Mouse (Mus musculus): Measurements from ENCODE around the gene Slc13a4. TPM values are rescaled to one million over a fixed set of nuclear protein-coding genes. Genes with fewer than 3 reads are reported as not detected.

The Slc13a4 gene
- polyA plus RNA-seq (2012; rRNA removed), result 4.0 and 5.7 TPM in 2 replicates

DNA sequence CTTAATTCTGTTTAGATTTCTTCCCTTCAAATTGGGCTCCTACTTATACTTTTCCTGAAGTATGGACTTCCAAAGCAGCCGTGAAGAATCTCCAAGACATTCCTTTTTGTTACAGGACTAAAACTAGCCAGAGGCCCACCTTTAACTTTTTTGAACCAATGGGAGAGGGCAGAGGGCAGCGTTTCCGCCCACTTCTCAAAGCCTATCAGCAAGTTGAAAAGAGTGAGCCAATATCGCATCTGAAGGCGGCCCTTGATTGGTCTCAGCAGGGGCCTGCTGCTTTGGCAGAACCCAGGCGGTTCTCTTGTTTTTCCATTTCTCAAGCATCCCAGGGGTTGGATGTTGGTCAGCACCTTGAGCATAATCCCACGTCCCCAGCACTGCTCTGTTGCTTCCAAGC, at the start of gene Slc13a4:
Gene Slc13a4, minus strand, starts transcription at position 95 of the 400 bp plus-strand sequence.
- no peak for TF ChIP-seq POLR2A (IDR thresholded peaks at IDR 0.05; ENCODE audit: borderline replicate concordance, extremely low read depth, low read depth, low read length)
- TF ChIP-seq CTCF (IDR thresholded peaks at IDR 0.05; ENCODE audit: insufficient read depth, low read length), result no peak
- DNase-seq, result no peak
- 42% methylated on average over 7 of the region's 7 CpGs for WGBS
- H3K4me3 ChIP-seq (replicated peaks; ENCODE audit: extremely low read depth, low read depth, low read length), result no peak within 1 kb of the TSS
- no peaks in the 10 kb centered on the region for H3K4me1 ChIP-seq (ENCODE audit: control insufficient read depth, insufficient read depth, low read length)

- DNase-seq, result no peak
- Histone ChIP-seq H3K4me1 (ENCODE audit: control insufficient read depth, insufficient read depth, low read length) (no peaks in the 10 kb centered on the region), H3K4me3 (replicated peaks; ENCODE audit: extremely low read depth, low read depth, low read length) (no peak overlapping the region)
- TF ChIP-seq POLR2A (IDR thresholded peaks at IDR 0.05; ENCODE audit: borderline replicate concordance, extremely low read depth, low read depth, low read length), result no peak
- no peak for TF ChIP-seq CTCF (IDR thresholded peaks at IDR 0.05; ENCODE audit: insufficient read depth, low read length)
- WGBS, result 89% methylated on average over 3 of the region's 3 CpGs
Observed at GRCm38 (mm10) chr6:35355320-35355719, 47.4 kb upstream of the Slc13a4 start.

- Histone ChIP-seq H3K4me3 (replicated peaks; ENCODE audit: extremely low read depth, low read depth, low read length) (no peak overlapping the region), H3K4me1 (ENCODE audit: control insufficient read depth, insufficient read depth, low read length) (no peaks in the 10 kb centered on the region)
- no peak for TF ChIP-seq CTCF (IDR thresholded peaks at IDR 0.05; ENCODE audit: insufficient read depth, low read length)
- TF ChIP-seq POLR2A (IDR thresholded peaks at IDR 0.05; ENCODE audit: borderline replicate concordance, extremely low read depth, low read depth, low read length), result no peak
- WGBS, result 39% methylated on average over 6 of the region's 6 CpGs
- DNase-seq, result no peak
Observed at GRCm38 (mm10) chr6:35354622-35354998, 46.7 kb upstream of the Slc13a4 start.

DNA sequence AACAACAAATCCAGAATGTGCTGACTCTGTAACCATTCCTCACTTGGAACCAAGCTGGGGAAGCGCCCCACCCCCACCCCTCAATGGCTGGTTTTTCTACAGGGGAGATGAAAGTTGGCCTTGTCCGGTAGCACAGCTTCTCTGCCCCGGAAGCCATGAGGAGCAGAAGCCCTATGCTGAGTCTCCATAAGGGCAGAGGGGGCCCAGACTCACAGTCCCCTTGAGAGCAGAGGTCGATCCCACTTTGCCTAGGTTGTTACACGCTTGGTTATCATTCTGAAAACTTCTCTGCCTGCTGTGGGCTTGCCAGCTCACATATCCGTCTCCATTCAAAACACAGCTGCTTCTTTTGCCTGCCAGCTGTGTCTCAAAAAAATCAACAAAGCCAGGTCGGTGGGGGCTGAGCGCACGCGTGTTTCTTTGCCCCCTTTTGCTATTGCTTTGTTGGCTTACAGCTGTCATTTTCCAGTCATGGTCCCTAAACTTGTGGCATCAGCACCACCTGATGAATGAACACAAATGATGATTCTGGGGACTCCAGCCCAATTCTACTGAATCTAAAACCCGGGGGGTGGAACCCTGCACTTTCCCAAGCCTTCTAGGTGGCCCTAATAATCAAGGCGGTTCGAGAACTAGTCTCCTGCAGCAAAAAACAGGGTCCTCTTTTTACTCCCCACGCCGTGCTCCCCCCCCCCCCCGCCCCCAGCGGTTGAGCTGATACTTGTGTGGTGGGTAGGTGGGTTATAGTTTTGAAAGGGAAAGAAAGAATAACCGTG, 46.1 kb upstream of the Slc13a4 start:
- 23% methylated on average over 18 of the region's 18 CpGs for WGBS
- Histone ChIP-seq H3K4me1 (ENCODE audit: control insufficient read depth, insufficient read depth, low read length) (no peaks in the 10 kb centered on the region), H3K4me3 (replicated peaks; ENCODE audit: extremely low read depth, low read depth, low read length) (no peak overlapping the region)
- TF ChIP-seq POLR2A (IDR thresholded peaks at IDR 0.05; ENCODE audit: borderline replicate concordance, extremely low read depth, low read depth, low read length) (no peak), CTCF (IDR thresholded peaks at IDR 0.05; ENCODE audit: insufficient read depth, low read length) (no peak)
- no peak for DNase-seq

DNA sequence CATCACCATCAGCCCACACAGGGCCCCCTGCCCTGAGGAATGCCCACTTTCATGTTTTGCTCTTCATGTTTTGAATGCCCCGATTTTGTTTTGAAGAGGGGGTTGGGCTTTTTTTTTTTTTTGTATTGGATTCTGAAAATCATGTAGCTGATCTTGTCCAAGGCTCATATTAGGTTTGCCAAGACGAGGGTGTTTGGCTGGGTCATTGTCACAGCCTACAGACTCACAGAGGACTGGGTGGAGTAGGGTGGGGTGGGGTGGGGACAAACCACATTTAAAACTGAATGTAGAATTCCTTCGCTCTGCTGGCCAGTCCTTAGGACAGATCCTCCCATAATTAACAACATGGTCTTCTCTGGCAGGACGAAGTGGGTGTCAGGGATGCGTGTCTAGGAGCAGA, 45.5 kb upstream of the Slc13a4 start:
- 52% methylated on average over 5 of the region's 5 CpGs for WGBS
- DNase-seq, result no peak
- no peak overlapping the region for H3K4me3 ChIP-seq (replicated peaks; ENCODE audit: extremely low read depth, low read depth, low read length)
- no peaks in the 10 kb centered on the region for H3K4me1 ChIP-seq (ENCODE audit: control insufficient read depth, insufficient read depth, low read length)
- no peak for TF ChIP-seq POLR2A (IDR thresholded peaks at IDR 0.05; ENCODE audit: borderline replicate concordance, extremely low read depth, low read depth, low read length)
- TF ChIP-seq CTCF (IDR thresholded peaks at IDR 0.05; ENCODE audit: insufficient read depth, low read length), result no peak

DNA sequence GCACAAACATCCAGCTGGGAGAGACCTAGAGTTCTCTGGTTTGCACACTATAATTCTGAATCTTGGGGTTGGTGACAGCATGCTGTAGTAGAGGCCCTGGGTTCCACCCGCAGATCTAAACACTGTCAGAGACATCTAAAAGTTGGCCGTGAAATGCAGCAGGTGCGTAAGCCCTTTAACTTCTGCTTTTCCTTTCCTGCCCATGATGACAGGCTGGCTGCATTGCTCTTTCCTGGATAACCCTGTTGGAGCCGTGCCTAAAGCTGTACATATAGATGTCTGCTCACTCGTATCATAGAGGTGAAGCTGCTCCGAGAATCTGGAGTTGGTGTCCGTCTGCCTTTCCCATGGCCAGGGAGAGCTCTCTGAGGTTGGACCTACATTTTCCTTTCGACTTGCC, 44.9 kb upstream of the Slc13a4 start:
- WGBS, result 73% methylated on average over 8 of the region's 8 CpGs
- Histone ChIP-seq H3K4me3 (replicated peaks; ENCODE audit: extremely low read depth, low read depth, low read length) (no peak overlapping the region), H3K4me1 (ENCODE audit: control insufficient read depth, insufficient read depth, low read length) (no peaks in the 10 kb centered on the region)
- no peak for DNase-seq
- TF ChIP-seq POLR2A (IDR thresholded peaks at IDR 0.05; ENCODE audit: borderline replicate concordance, extremely low read depth, low read depth, low read length), result no peak
- no peak for TF ChIP-seq CTCF (IDR thresholded peaks at IDR 0.05; ENCODE audit: insufficient read depth, low read length)

DNA sequence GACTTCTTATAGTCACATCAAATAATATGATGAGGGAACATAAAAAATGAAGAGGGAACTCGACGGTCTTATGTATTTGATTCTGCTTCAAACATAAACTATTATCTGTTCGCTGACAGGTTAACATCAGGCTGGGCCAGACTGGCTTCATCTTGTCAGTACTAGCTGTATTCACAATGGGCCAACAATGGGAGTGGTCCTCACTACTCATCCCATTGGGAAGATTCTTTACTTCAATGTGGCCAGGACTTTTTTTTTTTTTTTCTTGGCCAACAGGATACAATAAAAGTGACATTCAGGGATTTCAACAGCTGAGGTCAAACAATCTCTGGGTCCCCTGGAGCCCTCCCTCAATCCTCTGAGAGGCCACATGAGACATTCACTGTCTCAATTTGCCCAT, 43.9 kb upstream of the Slc13a4 start:
- no peak overlapping the region for H3K4me3 ChIP-seq (replicated peaks; ENCODE audit: extremely low read depth, low read depth, low read length)
- TF ChIP-seq POLR2A (IDR thresholded peaks at IDR 0.05; ENCODE audit: borderline replicate concordance, extremely low read depth, low read depth, low read length) (no peak), CTCF (IDR thresholded peaks at IDR 0.05; ENCODE audit: insufficient read depth, low read length) (no peak)
- WGBS, result 91% methylated on average over 3 of the region's 3 CpGs

GRCm38 (mm10) chr6:35349784-35350183, 41.9 kb upstream of the Slc13a4 start:
- H3K4me1 ChIP-seq (ENCODE audit: control insufficient read depth, insufficient read depth, low read length), result no peaks in the 10 kb centered on the region
- 59% methylated on average over 7 of the region's 7 CpGs for WGBS
- TF ChIP-seq POLR2A (IDR thresholded peaks at IDR 0.05; ENCODE audit: borderline replicate concordance, extremely low read depth, low read depth, low read length) (no peak), CTCF (IDR thresholded peaks at IDR 0.05; ENCODE audit: insufficient read depth, low read length) (no peak)
- DNase-seq, result no peak
- H3K4me3 ChIP-seq (replicated peaks; ENCODE audit: extremely low read depth, low read depth, low read length), result no peak overlapping the region

More for the DNA sequence above, 43.9 kb upstream of the Slc13a4 start:
- H3K4me1 ChIP-seq (ENCODE audit: control insufficient read depth, insufficient read depth, low read length), result no peaks in the 10 kb centered on the region
- DNase-seq, result no peak

- Histone ChIP-seq H3K4me3 (replicated peaks; ENCODE audit: extremely low read depth, low read depth, low read length) (no peak overlapping the region), H3K4me1 (ENCODE audit: control insufficient read depth, insufficient read depth, low read length) (no peaks in the 10 kb centered on the region)
- 33% methylated on average over 3 of the region's 3 CpGs for WGBS
- TF ChIP-seq CTCF (IDR thresholded peaks at IDR 0.05; ENCODE audit: insufficient read depth, low read length) (no peak), POLR2A (IDR thresholded peaks at IDR 0.05; ENCODE audit: borderline replicate concordance, extremely low read depth, low read depth, low read length) (no peak)
- no peak for DNase-seq
Observed at GRCm38 (mm10) chr6:35338640-35339039, 30.7 kb upstream of the Slc13a4 start.

- no peak for DNase-seq
- H3K4me1 ChIP-seq (ENCODE audit: control insufficient read depth, insufficient read depth, low read length), result no peaks in the 10 kb centered on the region
- H3K4me3 ChIP-seq (replicated peaks; ENCODE audit: extremely low read depth, low read depth, low read length), result no peak overlapping the region
- no peak for TF ChIP-seq POLR2A (IDR thresholded peaks at IDR 0.05; ENCODE audit: borderline replicate concordance, extremely low read depth, low read depth, low read length)
- TF ChIP-seq CTCF (IDR thresholded peaks at IDR 0.05; ENCODE audit: insufficient read depth, low read length), result no peak
- WGBS, result 51% methylated on average over 8 of the region's 8 CpGs
Observed at GRCm38 (mm10) chr6:35337836-35338235, 29.9 kb upstream of the Slc13a4 start.

Data from lung, adult 2 months (tissue).